Mouse (Mus musculus): Measurements from ENCODE around the gene Fkbp11. TPM values are rescaled to one million over a fixed set of nuclear protein-coding genes. Genes with fewer than 3 reads are reported as not detected.

The Fkbp11 gene
- 4.7 and 5.9 TPM in 2 replicates for polyA plus RNA-seq (2012; rRNA removed)

DNA sequence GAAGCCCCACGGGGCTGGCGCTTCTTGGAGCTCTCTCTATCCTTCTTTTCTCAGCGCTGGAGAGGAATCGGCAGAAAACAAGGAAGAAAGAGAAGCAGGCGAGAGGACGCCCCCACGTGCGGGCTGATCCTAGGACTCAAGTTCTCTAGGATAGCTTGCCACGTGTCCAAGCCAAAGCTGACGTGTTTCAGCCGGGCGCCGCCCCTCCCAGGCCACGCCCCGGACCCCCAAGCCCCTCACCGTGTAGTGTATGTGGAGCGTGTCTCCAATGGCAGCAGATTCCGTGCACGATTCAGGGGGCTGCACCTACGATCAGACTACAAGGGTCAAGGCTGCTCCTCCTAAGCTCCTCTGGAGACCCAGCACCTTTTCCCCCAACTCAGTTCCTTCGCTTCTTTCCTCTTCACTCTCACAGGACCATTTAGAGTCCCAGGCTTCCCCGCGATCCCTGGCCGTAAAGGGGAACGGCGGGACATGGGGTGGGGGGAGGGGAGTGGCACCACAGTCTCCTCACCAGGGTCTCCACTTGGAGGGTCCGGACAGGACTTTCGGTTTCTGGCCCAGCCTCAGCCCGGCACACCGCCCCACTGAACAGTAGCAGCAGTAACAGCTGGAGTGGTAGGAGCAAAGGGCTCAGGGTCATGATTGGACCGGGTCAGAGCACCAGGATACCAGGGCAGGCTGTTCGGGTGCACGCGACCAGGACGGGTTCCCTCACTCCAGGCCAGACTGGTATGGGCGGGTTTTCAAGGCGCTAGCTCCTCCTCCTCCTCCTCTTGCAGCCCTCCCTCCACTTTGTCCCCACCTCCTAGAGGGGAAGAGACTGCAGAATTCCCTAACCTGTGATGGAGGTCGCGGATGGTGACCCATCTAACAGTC lies at the start of gene Fkbp11:
TSS of gene Fkbp11 (minus strand) at position 756 of the 879 bp plus-strand sequence.
- no peak for TF ChIP-seq POLR2A (IDR thresholded peaks at IDR 0.05; ENCODE audit: borderline replicate concordance, extremely low read depth, insufficient read depth, insufficient read length, poor library complexity, severe bottlenecking)
- TF ChIP-seq CTCF (IDR thresholded peaks at IDR 0.05; ENCODE audit: borderline replicate concordance, extremely low read depth, insufficient read depth, insufficient read length): no peak
- DNase-seq (ENCODE audit: low read depth): peak; percentile 70

GRCm38 (mm10) chr15:98777762-98778161 lies 49.8 kb upstream of the Fkbp11 start, which contains the start of gene Wnt10b:
Gene Wnt10b (minus strand): TSS chr15:98778150.
- DNase-seq (ENCODE audit: low read depth): no peak

DNA sequence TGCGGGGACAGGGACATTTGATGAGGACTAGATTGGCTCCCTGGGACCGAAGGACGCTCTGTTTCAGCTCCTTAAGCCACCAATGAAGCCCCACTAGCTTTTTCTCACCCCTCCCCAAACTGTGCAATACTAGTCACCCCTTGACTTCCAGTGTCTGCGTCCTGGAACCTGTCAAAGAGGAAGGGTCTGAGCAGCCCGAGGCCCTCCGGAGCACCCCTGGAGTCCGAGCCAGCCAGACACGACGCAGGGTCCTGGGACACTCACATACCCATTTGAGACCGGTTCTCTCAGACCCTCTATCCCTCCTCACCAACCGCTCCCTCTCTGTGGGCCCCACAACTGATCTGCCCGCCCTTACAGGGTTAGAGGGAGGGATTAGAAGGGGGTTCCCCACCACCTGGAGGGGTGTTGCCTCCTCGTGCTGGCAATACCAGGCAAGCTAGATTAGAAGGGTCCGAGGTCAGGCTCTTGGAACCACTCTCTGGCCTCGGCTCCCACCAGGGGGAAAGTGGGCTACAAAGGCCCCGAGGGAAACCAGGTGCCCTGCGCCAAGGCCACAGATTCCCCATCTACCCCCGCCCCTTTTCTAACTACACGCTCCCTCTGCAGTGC lies 49.1 kb upstream of the Fkbp11 start:
- TF ChIP-seq POLR2A (IDR thresholded peaks at IDR 0.05; ENCODE audit: borderline replicate concordance, extremely low read depth, insufficient read depth, insufficient read length, poor library complexity, severe bottlenecking): no peak
- TF ChIP-seq CTCF (IDR thresholded peaks at IDR 0.05; ENCODE audit: borderline replicate concordance, extremely low read depth, insufficient read depth, insufficient read length): no peak
- no peak for DNase-seq (ENCODE audit: low read depth)

More at GRCm38 (mm10) chr15:98777762-98778161, 49.8 kb upstream of the Fkbp11 start, which contains the start of gene Wnt10b:
- TF ChIP-seq CTCF (IDR thresholded peaks at IDR 0.05; ENCODE audit: borderline replicate concordance, extremely low read depth, insufficient read depth, insufficient read length) (no peak), POLR2A (IDR thresholded peaks at IDR 0.05; ENCODE audit: borderline replicate concordance, extremely low read depth, insufficient read depth, insufficient read length, poor library complexity, severe bottlenecking) (no peak)

- peak; percentile 59 for DNase-seq (ENCODE audit: low read depth)
- TF ChIP-seq POLR2A (IDR thresholded peaks at IDR 0.05; ENCODE audit: borderline replicate concordance, extremely low read depth, insufficient read depth, insufficient read length, poor library complexity, severe bottlenecking) (no peak), CTCF (IDR thresholded peaks at IDR 0.05; ENCODE audit: borderline replicate concordance, extremely low read depth, insufficient read depth, insufficient read length) (no peak)
Observed at GRCm38 (mm10) chr15:98776280-98777004, 48.4 kb upstream of the Fkbp11 start.

- no peak for DNase-seq (ENCODE audit: low read depth)
- TF ChIP-seq POLR2A (IDR thresholded peaks at IDR 0.05; ENCODE audit: borderline replicate concordance, extremely low read depth, insufficient read depth, insufficient read length, poor library complexity, severe bottlenecking) (no peak), CTCF (IDR thresholded peaks at IDR 0.05; ENCODE audit: borderline replicate concordance, extremely low read depth, insufficient read depth, insufficient read length) (no peak)
Observed at GRCm38 (mm10) chr15:98775533-98775932, 47.5 kb upstream of the Fkbp11 start.

- no peak for DNase-seq (ENCODE audit: low read depth)
- no peak for TF ChIP-seq POLR2A (IDR thresholded peaks at IDR 0.05; ENCODE audit: borderline replicate concordance, extremely low read depth, insufficient read depth, insufficient read length, poor library complexity, severe bottlenecking)
- no peak for TF ChIP-seq CTCF (IDR thresholded peaks at IDR 0.05; ENCODE audit: borderline replicate concordance, extremely low read depth, insufficient read depth, insufficient read length)
Observed at GRCm38 (mm10) chr15:98774096-98774495, 46.1 kb upstream of the Fkbp11 start.

- TF ChIP-seq CTCF (IDR thresholded peaks at IDR 0.05; ENCODE audit: borderline replicate concordance, extremely low read depth, insufficient read depth, insufficient read length): no peak
- no peak for TF ChIP-seq POLR2A (IDR thresholded peaks at IDR 0.05; ENCODE audit: borderline replicate concordance, extremely low read depth, insufficient read depth, insufficient read length, poor library complexity, severe bottlenecking)
- no peak for DNase-seq (ENCODE audit: low read depth)
Observed at GRCm38 (mm10) chr15:98772511-98773211, 44.7 kb upstream of the Fkbp11 start.

GRCm38 (mm10) chr15:98771813-98772425 lies 43.9 kb upstream of the Fkbp11 start:
- DNase-seq (ENCODE audit: low read depth): no peak
- TF ChIP-seq CTCF (IDR thresholded peaks at IDR 0.05; ENCODE audit: borderline replicate concordance, extremely low read depth, insufficient read depth, insufficient read length) (no peak), POLR2A (IDR thresholded peaks at IDR 0.05; ENCODE audit: borderline replicate concordance, extremely low read depth, insufficient read depth, insufficient read length, poor library complexity, severe bottlenecking) (no peak)

- no peak for DNase-seq (ENCODE audit: low read depth)
Observed at GRCm38 (mm10) chr15:98768259-98768658, 40.3 kb upstream of the Fkbp11 start.

GRCm38 (mm10) chr15:98765929-98766328 lies 37.9 kb upstream of the Fkbp11 start:
- TF ChIP-seq CTCF (IDR thresholded peaks at IDR 0.05; ENCODE audit: borderline replicate concordance, extremely low read depth, insufficient read depth, insufficient read length) (no peak), POLR2A (IDR thresholded peaks at IDR 0.05; ENCODE audit: borderline replicate concordance, extremely low read depth, insufficient read depth, insufficient read length, poor library complexity, severe bottlenecking) (no peak)
- no peak for DNase-seq (ENCODE audit: low read depth)

More at GRCm38 (mm10) chr15:98768259-98768658, 40.3 kb upstream of the Fkbp11 start:
- TF ChIP-seq POLR2A (IDR thresholded peaks at IDR 0.05; ENCODE audit: borderline replicate concordance, extremely low read depth, insufficient read depth, insufficient read length, poor library complexity, severe bottlenecking): no peak
- no peak for TF ChIP-seq CTCF (IDR thresholded peaks at IDR 0.05; ENCODE audit: borderline replicate concordance, extremely low read depth, insufficient read depth, insufficient read length)

All from brain, embryonic 14.5 days (tissue).